Mouse (Mus musculus) forebrain, embryonic 10.5 days (tissue): ENCODE data around the gene Lyz2. TPM values are rescaled to one million over a fixed set of nuclear protein-coding genes. Genes with fewer than 3 reads are reported as not detected.
"Not testable (repeated sequence)": the region's sequence is repeated elsewhere in the genome, so short reads cannot be mapped to it uniquely, and the experiment has no call there.

ENCODE experiments used
- DNase-seq: peaks from one replicate; pipeline ENCODE4 v3.0.0-alpha.2; 2017; ENCODE audit warnings: low spot score; ENCODE audit errors: extremely low spot score
- H3K27ac ChIP-seq: fragments of 300-500 bp; sonication (generic); 2 replicates; pipeline ENCODE4 v1.5.1; 2016; ENCODE audit warnings: mild to moderate bottlenecking
- H3K27me3 ChIP-seq: fragments of 300-500 bp; sonication (generic); 2 replicates; pipeline ENCODE4 v1.6.1; 2016; ENCODE audit warnings: mild to moderate bottlenecking; ENCODE audit not compliant: poor library complexity, severe bottlenecking
- H3K36me3 ChIP-seq: fragments of 300-500 bp; sonication (generic); replicated peaks from 2 replicates; pipeline ENCODE4 v1.6.1; 2016; ENCODE audit warnings: mild to moderate bottlenecking, moderate library complexity
- H3K4me1 ChIP-seq: fragments of 300-500 bp; sonication (generic); 2 replicates; pipeline ENCODE4 v1.6.1; 2016
- H3K4me3 ChIP-seq: fragments of 300-500 bp; sonication (generic); 2 replicates; pipeline ENCODE4 v1.5.1; 2016; ENCODE audit warnings: mild to moderate bottlenecking, moderate library complexity
- H3K9me3 ChIP-seq: fragments of 300-500 bp; sonication (generic); 2 replicates; pipeline ENCODE4 v1.6.1; 2016; ENCODE audit warnings: mild to moderate bottlenecking, moderate library complexity
- WGBS: fragments of 180-500 bp; shearing (Covaris S2); methylation state at CpG from one replicate; pipeline ENCODE4 v1.1.7; 2016; 5-methylcytosine and 5-hydroxymethylcytosine counted together
- polyA plus RNA-seq: library from polyadenylated mRNA; unstranded; fragments of >200 nt; fragmentation: Nextera tagmentation; extraction: Ambion mirVana; gene quantifications from 2 replicates; pipeline ENCODE4 v1.2.1, GENCODE M21; 2016

Lyz2 gene
- polyA plus RNA-seq, 1 experiment from 2014 or later = 10.0 TPM

- not testable (repeated sequence) for H3K4me1 ChIP-seq, H3K36me3 ChIP-seq, H3K27me3 ChIP-seq, H3K9me3 ChIP-seq, H3K27ac ChIP-seq, DNase-seq, H3K4me3 ChIP-seq
- 92% methylated on average over 6 of the region's 6 CpGs for WGBS
Observed at GRCm38 (mm10) chr10:117290936-117291335, 8.8 kb upstream of the Lyz2 start.

- DNase-seq = no peak
- Histone ChIP-seq H3K27ac (no peak overlapping the region), H3K27me3 (no peaks in the 10 kb centered on the region), H3K36me3 (no peaks in the 10 kb centered on the region), H3K4me3 (no peak overlapping the region), H3K4me1 (no peaks in the 10 kb centered on the region), H3K9me3 (no peaks in the 10 kb centered on the region)
- WGBS = 55% methylated on average over 6 of the region's 6 CpGs
Observed at GRCm38 (mm10) chr10:117290046-117290870, 8.1 kb upstream of the Lyz2 start.

- not testable (repeated sequence) for H3K4me1 ChIP-seq, H3K27ac ChIP-seq, H3K4me3 ChIP-seq, H3K9me3 ChIP-seq, H3K27me3 ChIP-seq, H3K36me3 ChIP-seq, DNase-seq
- 86% methylated on average over 5 of the region's 5 CpGs for WGBS
Observed at GRCm38 (mm10) chr10:117289034-117289505, 6.9 kb upstream of the Lyz2 start.

- Histone ChIP-seq H3K27me3 (no peaks in the 10 kb centered on the region), H3K9me3 (no peaks in the 10 kb centered on the region), H3K27ac (no peak overlapping the region), H3K36me3 (no peaks in the 10 kb centered on the region), H3K4me1 (no peaks in the 10 kb centered on the region), H3K4me3 (no peak overlapping the region)
- WGBS = 95% methylated on average over 9 of the region's 9 CpGs
- DNase-seq = no peak
Observed at GRCm38 (mm10) chr10:117288197-117289033, 6.3 kb upstream of the Lyz2 start.

GRCm38 (mm10) chr10:117287226-117287850, 5.2 kb upstream of the Lyz2 start:
- no peak for DNase-seq
- H3K4me3 ChIP-seq = no peak overlapping the region
- no peak overlapping the region for H3K27ac ChIP-seq
- H3K36me3 ChIP-seq = no peaks in the 10 kb centered on the region
- no peaks in the 10 kb centered on the region for H3K4me1 ChIP-seq
- H3K9me3 ChIP-seq = no peaks in the 10 kb centered on the region
- H3K27me3 ChIP-seq = no peaks in the 10 kb centered on the region
- WGBS = 87% methylated on average over 3 of the region's 3 CpGs

GRCm38 (mm10) chr10:117286366-117286970, 4.3 kb upstream of the Lyz2 start:
- Histone ChIP-seq H3K27me3 (no peaks in the 10 kb centered on the region), H3K4me3 (no peak overlapping the region), H3K27ac (no peak overlapping the region), H3K9me3 (no peaks in the 10 kb centered on the region), H3K36me3 (no peaks in the 10 kb centered on the region), H3K4me1 (no peaks in the 10 kb centered on the region)
- DNase-seq = no peak
- WGBS = 90% methylated on average over 6 of the region's 6 CpGs

- WGBS = 91% methylated on average over 4 of the region's 7 CpGs
- not testable (repeated sequence) for DNase-seq, H3K27ac ChIP-seq, H3K9me3 ChIP-seq, H3K4me3 ChIP-seq, H3K4me1 ChIP-seq, H3K27me3 ChIP-seq, H3K36me3 ChIP-seq
Observed at GRCm38 (mm10) chr10:117285584-117285983, 3.5 kb upstream of the Lyz2 start.

- no peak for DNase-seq
- Histone ChIP-seq H3K9me3 (no peaks in the 10 kb centered on the region), H3K4me1 (no peaks in the 10 kb centered on the region), H3K4me3 (no peak overlapping the region), H3K27me3 (no peaks in the 10 kb centered on the region), H3K27ac (no peak overlapping the region), H3K36me3 (no peaks in the 10 kb centered on the region)
- WGBS = 89% methylated on average over 10 of the region's 10 CpGs
Observed at GRCm38 (mm10) chr10:117284578-117285520, 2.7 kb upstream of the Lyz2 start.

GRCm38 (mm10) chr10:117283871-117284577, 1.9 kb upstream of the Lyz2 start:
- Histone ChIP-seq H3K36me3 (no peaks in the 10 kb centered on the region), H3K27ac (no peak overlapping the region), H3K27me3 (no peaks in the 10 kb centered on the region), H3K4me1 (no peaks in the 10 kb centered on the region), H3K4me3 (no peak overlapping the region), H3K9me3 (no peaks in the 10 kb centered on the region)
- WGBS = 86% methylated on average over 7 of the region's 7 CpGs
- no peak for DNase-seq

- 92% methylated on average over 4 of the region's 4 CpGs for WGBS
- not testable (repeated sequence) for H3K27me3 ChIP-seq, H3K9me3 ChIP-seq, H3K4me3 ChIP-seq, H3K36me3 ChIP-seq, DNase-seq, H3K27ac ChIP-seq, H3K4me1 ChIP-seq
Observed at GRCm38 (mm10) chr10:117283196-117283595, 1.1 kb upstream of the Lyz2 start.

- Histone ChIP-seq H3K36me3 (no peaks in the 10 kb centered on the region), H3K9me3 (no peaks in the 10 kb centered on the region), H3K27ac (no peak overlapping the region), H3K27me3 (no peaks in the 10 kb centered on the region), H3K4me1 (no peaks in the 10 kb centered on the region), H3K4me3 (no peak overlapping the region)
- DNase-seq = no peak
- WGBS = 77% methylated on average over 2 of the region's 2 CpGs
Observed at GRCm38 (mm10) chr10:117282551-117282950, 430 bp upstream of the Lyz2 start.
